Mouse (Mus musculus) kidney, adult 2 months (tissue): ENCODE data around the gene Dgkh. TPM values are rescaled to one million over a fixed set of nuclear protein-coding genes. Genes with fewer than 3 reads are reported as not detected.

ENCODE experiments used
- DNase-seq: peaks from one replicate; pipeline ENCODE4 v3.0.0; 2021
- H3K27ac ChIP-seq: fragments of 200-500 bp; 2 replicates; pipeline ENCODE4 v1.5.1; 2012; ENCODE audit warnings: low read depth, low read length, control low read depth, inconsistent platforms; ENCODE audit not compliant: insufficient read depth
- H3K27me3 ChIP-seq: fragments of 200-500 bp; replicated peaks from 2 replicates; pipeline ENCODE4 v1.6.1; 2012; ENCODE audit warnings: mild to moderate bottlenecking, moderate library complexity, low read length, inconsistent platforms; ENCODE audit not compliant: control insufficient read depth, insufficient read depth
- H3K36me3 ChIP-seq: fragments of 200-500 bp; 2 replicates; pipeline ENCODE4 v1.6.1; 2012; ENCODE audit warnings: mild to moderate bottlenecking, moderate library complexity, low read length, inconsistent platforms; ENCODE audit not compliant: control insufficient read depth, insufficient read depth
- H3K4me1 ChIP-seq: fragments of 200-500 bp; 2 replicates; pipeline ENCODE4 v1.6.1; 2011; ENCODE audit warnings: low read length; ENCODE audit not compliant: control insufficient read depth, insufficient read depth
- H3K4me3 ChIP-seq: fragments of 200-500 bp; 2 replicates; pipeline ENCODE4 v1.5.1; 2011; ENCODE audit warnings: mild to moderate bottlenecking, low read depth, low read length, control low read depth; ENCODE audit not compliant: insufficient read depth
- CTCF ChIP-seq: fragments of 200-500 bp; conservative IDR thresholded peaks from 2 replicates; pipeline ENCODE4 v1.5.1; 2011; ENCODE audit warnings: low read depth, mild to moderate bottlenecking, control low read depth, low read length, moderate library complexity, mixed read lengths; ENCODE audit not compliant: insufficient read depth, insufficient read length
- POLR2A ChIP-seq: fragments of 200-500 bp; IDR thresholded peaks from one replicate; pipeline ENCODE4 v1.6.1; 2011; ENCODE audit warnings: low read depth, low read length, control low read depth
- WGBS: fragments of 180-500 bp; shearing (Covaris S2); methylation state at CpG from one replicate; pipeline ENCODE4 v1.1.7; 2018; 5-methylcytosine and 5-hydroxymethylcytosine counted together
- polyA plus RNA-seq: library from polyadenylated mRNA; depleted of rRNA; stranded (reverse); fragments of >200 nt; gene quantifications from 2 replicates; pipeline ENCODE4 v1.2.3, GENCODE M21; 2012

The Dgkh gene
- polyA plus RNA-seq, 1 experiment: 1.9 TPM

DNA sequence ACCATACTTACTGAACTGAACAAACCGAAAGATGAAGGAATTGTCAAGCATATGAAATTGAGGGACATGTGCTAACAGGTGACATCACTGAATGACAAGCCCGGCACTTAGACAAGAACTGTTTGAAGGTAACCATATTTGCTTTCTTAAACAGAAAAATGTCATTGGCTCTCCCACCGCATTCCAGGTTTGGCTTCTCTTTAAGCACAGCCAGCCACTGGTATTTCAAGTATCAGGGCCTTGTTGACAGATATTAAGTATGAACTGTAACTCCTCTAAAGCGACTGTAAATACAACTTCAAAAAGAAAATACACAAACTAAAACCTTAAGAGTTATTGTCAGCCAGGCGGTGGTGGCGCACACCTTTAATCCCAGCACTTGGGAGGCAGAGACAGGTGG lies 200.2 kb downstream of the Dgkh start:
- H3K27me3 ChIP-seq: no peaks in the 10 kb centered on the region
- no peak overlapping the region for H3K4me3 ChIP-seq
- no peak for DNase-seq
- TF ChIP-seq POLR2A (no peak), CTCF (no peak)
- peaks cover 43% of the 10 kb centered on the region for H3K4me1 ChIP-seq
- 81% methylated on average over 6 of the region's 6 CpGs for WGBS
- no peaks in the 10 kb centered on the region for H3K36me3 ChIP-seq
- H3K27ac ChIP-seq: no peak overlapping the region

DNA sequence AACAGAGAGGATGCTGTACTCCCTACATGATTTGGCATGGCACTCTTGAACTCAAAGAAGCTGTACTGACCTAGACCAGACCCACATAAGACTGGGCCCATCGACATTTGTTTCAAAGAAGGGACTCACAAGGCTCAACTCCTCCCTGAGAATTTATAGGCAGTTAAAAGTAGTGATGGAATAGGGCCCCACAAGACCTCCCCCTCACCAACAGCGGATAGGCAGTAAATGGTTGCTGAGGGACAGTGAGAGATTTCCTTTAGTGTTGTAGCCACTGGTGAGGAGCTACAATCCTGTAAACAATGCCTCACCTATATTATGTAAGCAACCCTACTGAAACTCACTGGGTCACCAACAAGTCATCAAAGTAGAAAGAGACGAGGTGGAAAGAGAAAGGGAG lies 202.3 kb downstream of the Dgkh start:
- H3K27me3 ChIP-seq: no peaks in the 10 kb centered on the region
- TF ChIP-seq POLR2A (no peak), CTCF (no peak)
- H3K4me1 ChIP-seq: peaks cover 45% of the 10 kb centered on the region
- no peak overlapping the region for H3K4me3 ChIP-seq
- H3K27ac ChIP-seq: no peak overlapping the region
- H3K36me3 ChIP-seq: no peaks in the 10 kb centered on the region
- DNase-seq: no peak
- 51% methylated on average over 3 of the region's 3 CpGs for WGBS

DNA sequence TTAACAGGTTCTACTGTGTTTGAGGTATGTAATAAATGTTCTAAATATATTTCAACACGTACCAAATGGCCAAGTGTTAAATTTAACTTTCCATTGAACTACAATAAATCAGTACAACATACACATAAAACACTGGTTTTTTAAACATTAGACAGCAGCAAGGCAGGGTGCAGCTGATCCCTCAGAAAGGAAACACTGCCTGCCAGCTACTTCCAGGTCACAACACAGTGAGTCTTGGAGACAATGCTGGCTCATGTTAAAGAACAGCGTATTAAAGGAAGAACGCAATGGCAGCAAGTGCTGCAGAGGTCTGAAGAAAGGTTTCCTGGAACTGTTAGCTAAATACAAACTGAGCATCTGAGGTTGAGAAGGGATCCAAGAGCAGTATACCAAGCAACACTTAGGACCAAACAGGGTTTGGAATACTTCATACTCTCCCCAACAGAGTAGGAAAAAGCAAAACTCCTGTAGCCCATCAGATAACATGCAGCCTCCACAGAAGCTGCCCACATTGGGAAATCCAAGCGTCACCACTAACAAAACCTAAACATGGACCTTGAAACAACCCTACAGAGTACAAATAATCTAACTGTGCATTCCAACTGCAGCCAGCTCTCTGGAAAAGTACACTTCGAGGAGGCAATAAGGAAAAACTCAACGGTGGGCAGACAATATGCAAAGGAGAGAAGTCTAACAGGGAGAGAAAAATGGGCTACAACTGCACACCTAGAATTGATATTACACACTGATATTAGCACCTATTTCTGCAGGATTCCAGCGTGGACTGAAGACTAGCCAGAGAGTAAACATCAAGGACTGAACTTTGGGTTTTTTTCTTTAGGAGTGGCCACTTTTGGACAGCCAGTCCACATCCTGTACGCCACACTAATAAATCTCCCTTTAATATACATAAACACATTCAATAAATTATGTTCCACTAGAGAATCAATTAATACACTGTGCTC lies 203.8 kb downstream of the Dgkh start:
- H3K36me3 ChIP-seq: no peaks in the 10 kb centered on the region
- TF ChIP-seq CTCF (no peak), POLR2A (no peak)
- no peak overlapping the region for H3K4me3 ChIP-seq
- WGBS: 31% methylated on average over 8 of the region's 8 CpGs
- DNase-seq: peak; percentile 38
- H3K27me3 ChIP-seq: no peaks in the 10 kb centered on the region
- peak overlapping the region; percentile 54 for H3K27ac ChIP-seq
- H3K4me1 ChIP-seq: peaks cover 39% of the 10 kb centered on the region

DNA sequence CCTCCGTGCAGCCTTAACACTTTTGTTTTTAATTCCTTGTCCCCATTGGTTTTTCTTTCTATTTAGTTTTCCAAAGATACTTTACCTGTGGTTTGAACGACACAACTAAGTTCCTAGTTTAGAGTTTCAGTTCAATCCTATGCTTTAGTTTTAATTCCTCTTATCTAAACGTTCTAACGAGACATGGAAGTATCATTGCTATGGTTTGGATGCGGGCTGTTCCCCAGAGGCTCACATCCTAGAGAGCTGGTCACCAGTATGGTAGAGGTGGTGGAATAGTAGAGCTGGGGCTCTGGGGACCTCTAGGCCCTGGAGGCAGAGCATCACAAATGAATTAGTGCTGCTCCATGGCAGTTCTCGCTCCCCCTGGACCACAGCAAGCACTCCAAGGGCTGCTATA lies 205.7 kb downstream of the Dgkh start:
- 51% methylated on average over 6 of the region's 6 CpGs for WGBS

DNA sequence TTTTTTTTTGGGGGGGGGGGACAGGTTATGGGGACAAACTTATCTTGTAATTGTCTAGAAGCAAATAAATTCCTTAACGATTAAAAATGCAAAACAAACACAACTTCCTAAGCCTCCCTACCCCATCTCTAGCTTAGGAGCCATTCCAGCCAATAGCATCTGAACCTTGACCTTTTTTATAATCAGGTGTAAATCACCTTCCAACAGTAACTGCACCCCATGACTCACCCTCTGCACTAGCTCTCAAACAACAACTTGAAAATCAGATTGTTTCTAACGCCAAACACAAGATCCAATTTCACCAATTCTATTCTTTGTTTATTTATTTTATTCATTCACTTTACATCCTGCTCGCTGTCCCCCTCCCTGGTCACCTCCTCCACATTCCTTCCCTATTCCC lies 206.1 kb downstream of the Dgkh start:
- H3K27me3 ChIP-seq: no peaks in the 10 kb centered on the region
- H3K4me1 ChIP-seq: peaks cover 31% of the 10 kb centered on the region
- no peak for DNase-seq
- no peak for TF ChIP-seq CTCF
- H3K27ac ChIP-seq: no peak overlapping the region
- no peak overlapping the region for H3K4me3 ChIP-seq
- H3K36me3 ChIP-seq: no peaks in the 10 kb centered on the region
- WGBS: 24% methylated on average over 3 of the region's 3 CpGs

More for the DNA sequence above, 205.7 kb downstream of the Dgkh start:
- no peak overlapping the region for H3K27ac ChIP-seq
- no peak overlapping the region for H3K4me3 ChIP-seq
- H3K4me1 ChIP-seq: peaks cover 34% of the 10 kb centered on the region
- no peaks in the 10 kb centered on the region for H3K27me3 ChIP-seq
- H3K36me3 ChIP-seq: no peaks in the 10 kb centered on the region
- DNase-seq: no peak
- TF ChIP-seq POLR2A (no peak), CTCF (no peak)

DNA sequence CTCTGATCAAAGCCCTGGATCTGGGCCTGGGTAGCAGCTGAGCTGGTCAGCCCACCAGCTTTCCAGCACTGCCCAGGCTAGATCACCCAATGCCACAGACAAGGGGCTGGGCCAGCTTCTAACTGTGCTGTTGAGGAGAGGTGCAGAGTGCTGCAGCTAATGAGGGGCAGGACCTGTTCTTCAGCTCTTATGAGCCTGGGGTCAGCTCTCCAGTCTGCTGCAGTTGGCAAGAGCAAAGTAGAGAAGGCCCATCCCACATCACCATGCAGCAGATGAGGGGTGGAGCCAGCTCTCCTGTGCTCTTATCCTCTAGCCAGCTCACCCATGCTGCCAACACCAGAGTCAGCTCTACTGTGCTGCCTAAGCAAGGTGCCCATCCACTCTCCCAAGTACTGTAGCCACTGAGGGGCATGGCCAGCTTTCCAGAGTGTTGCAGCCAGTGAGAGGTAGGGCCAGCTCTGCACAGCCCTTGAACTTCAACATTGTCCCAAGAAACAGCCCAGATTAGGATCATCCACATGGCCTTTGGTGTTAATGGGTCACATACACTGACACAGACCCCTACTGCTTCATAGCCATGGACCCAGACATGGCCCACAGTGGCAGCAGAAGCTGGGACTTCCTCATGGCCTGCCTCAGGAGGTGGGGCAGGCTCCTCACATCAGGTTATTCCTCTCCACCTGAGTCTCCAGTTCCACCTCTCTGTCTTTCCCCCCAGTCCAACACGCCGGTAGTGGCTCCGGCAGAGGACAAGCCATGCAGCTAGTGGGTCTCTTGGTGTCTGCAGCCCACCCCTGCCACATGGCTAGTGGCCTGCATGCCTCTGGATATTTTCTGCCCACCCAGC lies 206.7 kb downstream of the Dgkh start:
- DNase-seq: peak; percentile 30
- Histone ChIP-seq H3K36me3 (no peaks in the 10 kb centered on the region), H3K4me3 (no peak overlapping the region), H3K27me3 (no peaks in the 10 kb centered on the region), H3K4me1 (peaks cover 29% of the 10 kb centered on the region), H3K27ac (no peak overlapping the region)
- 79% methylated on average over 3 of the region's 3 CpGs for WGBS
- TF ChIP-seq POLR2A: no peak

DNA sequence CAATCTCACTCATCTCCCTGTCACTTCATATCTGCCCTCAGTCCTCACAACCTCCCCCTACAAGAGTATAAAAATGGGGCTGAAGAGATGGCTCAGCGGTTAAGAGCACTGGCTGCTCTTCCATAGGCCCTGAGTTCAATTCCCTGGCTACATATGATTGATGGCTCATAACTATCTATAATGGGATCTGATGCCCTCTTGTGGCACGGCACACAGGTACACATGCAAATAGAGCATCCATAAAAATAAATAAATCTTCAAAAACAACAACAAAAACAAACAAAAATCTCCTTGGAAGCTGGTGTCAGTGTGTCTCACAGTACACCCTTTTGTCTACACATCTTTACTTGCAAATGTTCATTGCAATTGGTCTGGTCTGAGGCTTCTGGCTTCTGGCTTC lies 207.5 kb downstream of the Dgkh start:
- 86% methylated on average over 2 of the region's 2 CpGs for WGBS

More for the DNA sequence above, 207.5 kb downstream of the Dgkh start:
- no peak for DNase-seq
- no peak overlapping the region for H3K27ac ChIP-seq
- H3K4me1 ChIP-seq: peaks cover 25% of the 10 kb centered on the region
- no peak for TF ChIP-seq POLR2A
- no peak for TF ChIP-seq CTCF
- H3K27me3 ChIP-seq: no peaks in the 10 kb centered on the region
- H3K36me3 ChIP-seq: peaks cover 3% of the 10 kb centered on the region; the same call in 1 of the 2 replicates
- no peak overlapping the region for H3K4me3 ChIP-seq
